Mouse (Mus musculus) midbrain, embryonic 11.5 days (tissue): Measurements from ENCODE around the gene Gm2663. TPM values are rescaled to one million over a fixed set of nuclear protein-coding genes. Genes with fewer than 3 reads are reported as not detected.

Experiments used
- polyA plus RNA-seq: library from polyadenylated mRNA; unstranded; fragments of >200 nt; fragmentation: Nextera tagmentation; extraction: Ambion mirVana; gene quantifications from 2 replicates; pipeline ENCODE4 v1.2.1, GENCODE M21; 2014

The Gm2663 gene
- polyA plus RNA-seq, 1 experiment from 2014 or later: not detected

Other genes starting within 250 kb of the Gm2663 start
- gene Moxd2, start 112.0 kb downstream of the Gm2663 start, polyA plus RNA-seq: not detected in 2 replicates
- gene Prss58, start 99.1 kb downstream of the Gm2663 start, polyA plus RNA-seq: not detected in 2 replicates
- gene 1700074P13Rik, start 58.9 kb downstream of the Gm2663 start, polyA plus RNA-seq: not detected in 2 replicates
- gene Gm4744, start 47.6 kb downstream of the Gm2663 start, polyA plus RNA-seq: not detected in 2 replicates
- gene 1810009J06Rik, start 34.7 kb downstream of the Gm2663 start, polyA plus RNA-seq: not detected in 2 replicates
- gene 2210010C04Rik, start 36.0 kb upstream of the Gm2663 start, polyA plus RNA-seq: not detected in 2 replicates